Mouse (Mus musculus): ENCODE data around the gene Rbm20. TPM values are rescaled to one million over a fixed set of nuclear protein-coding genes. Genes with fewer than 3 reads are reported as not detected.

The Rbm20 gene
- polyA plus RNA-seq, 1 experiment = not detected

- Histone ChIP-seq H3K27ac (ENCODE audit: insufficient read depth, low read depth, low read length) (no peak overlapping the region), H3K4me1 (ENCODE audit: control insufficient read depth, insufficient read depth, low read length) (no peaks in the 10 kb centered on the region), H3K4me3 (ENCODE audit: insufficient read depth, low read length) (no peak overlapping the region)
- TF ChIP-seq POLR2A (IDR thresholded peaks at IDR 0.05; ENCODE audit: borderline replicate concordance, low read depth, low read length) = no peak
Observed at GRCm38 (mm10) chr19:53793994-53794890, 117.1 kb downstream of the Rbm20 start.

GRCm38 (mm10) chr19:53794996-53795395, 117.9 kb downstream of the Rbm20 start:
- Histone ChIP-seq H3K27ac (ENCODE audit: insufficient read depth, low read depth, low read length) (no peak overlapping the region), H3K4me3 (ENCODE audit: insufficient read depth, low read length) (no peak overlapping the region), H3K4me1 (ENCODE audit: control insufficient read depth, insufficient read depth, low read length) (peaks cover 4% of the 10 kb centered on the region)
- TF ChIP-seq CTCF (IDR thresholded peaks at IDR 0.05; ENCODE audit: low read depth, low read length) (no peak), POLR2A (IDR thresholded peaks at IDR 0.05; ENCODE audit: borderline replicate concordance, low read depth, low read length) (no peak)

GRCm38 (mm10) chr19:53796020-53796419, 118.9 kb downstream of the Rbm20 start:
- no peak for TF ChIP-seq CTCF (IDR thresholded peaks at IDR 0.05; ENCODE audit: low read depth, low read length)
- TF ChIP-seq POLR2A (IDR thresholded peaks at IDR 0.05; ENCODE audit: borderline replicate concordance, low read depth, low read length) = no peak
- H3K4me3 ChIP-seq (ENCODE audit: insufficient read depth, low read length) = no peak overlapping the region
- no peak overlapping the region for H3K27ac ChIP-seq (ENCODE audit: insufficient read depth, low read depth, low read length)
- peaks cover 14% of the 10 kb centered on the region for H3K4me1 ChIP-seq (ENCODE audit: control insufficient read depth, insufficient read depth, low read length)

- TF ChIP-seq CTCF (IDR thresholded peaks at IDR 0.05; ENCODE audit: low read depth, low read length) (no peak), POLR2A (IDR thresholded peaks at IDR 0.05; ENCODE audit: borderline replicate concordance, low read depth, low read length) (no peak)
- Histone ChIP-seq H3K4me1 (ENCODE audit: control insufficient read depth, insufficient read depth, low read length) (peaks cover 28% of the 10 kb centered on the region), H3K4me3 (ENCODE audit: insufficient read depth, low read length) (no peak overlapping the region), H3K27ac (ENCODE audit: insufficient read depth, low read depth, low read length) (no peak overlapping the region)
Observed at GRCm38 (mm10) chr19:53797770-53798169, 120.7 kb downstream of the Rbm20 start.

- H3K4me1 ChIP-seq (ENCODE audit: control insufficient read depth, insufficient read depth, low read length) = peaks cover 28% of the 10 kb centered on the region
- TF ChIP-seq CTCF (IDR thresholded peaks at IDR 0.05; ENCODE audit: low read depth, low read length) (no peak), POLR2A (IDR thresholded peaks at IDR 0.05; ENCODE audit: borderline replicate concordance, low read depth, low read length) (no peak)
- no peak overlapping the region for H3K27ac ChIP-seq (ENCODE audit: insufficient read depth, low read depth, low read length)
- H3K4me3 ChIP-seq (ENCODE audit: insufficient read depth, low read length) = no peak overlapping the region
Observed at GRCm38 (mm10) chr19:53799885-53800284, 122.8 kb downstream of the Rbm20 start.

GRCm38 (mm10) chr19:53800365-53800999, 123.4 kb downstream of the Rbm20 start:
- Histone ChIP-seq H3K27ac (ENCODE audit: insufficient read depth, low read depth, low read length) (peak overlapping the region; percentile 28), H3K4me3 (ENCODE audit: insufficient read depth, low read length) (no peak overlapping the region)

GRCm38 (mm10) chr19:53801380-53801779, 124.3 kb downstream of the Rbm20 start:
- Histone ChIP-seq H3K27ac (ENCODE audit: insufficient read depth, low read depth, low read length) (no peak overlapping the region), H3K4me1 (ENCODE audit: control insufficient read depth, insufficient read depth, low read length) (peaks cover 28% of the 10 kb centered on the region), H3K4me3 (ENCODE audit: insufficient read depth, low read length) (no peak overlapping the region)
- TF ChIP-seq CTCF (IDR thresholded peaks at IDR 0.05; ENCODE audit: low read depth, low read length) = no peak
- no peak for TF ChIP-seq POLR2A (IDR thresholded peaks at IDR 0.05; ENCODE audit: borderline replicate concordance, low read depth, low read length)

More at GRCm38 (mm10) chr19:53800365-53800999, 123.4 kb downstream of the Rbm20 start:
- TF ChIP-seq CTCF (IDR thresholded peaks at IDR 0.05; ENCODE audit: low read depth, low read length) = no peak
- TF ChIP-seq POLR2A (IDR thresholded peaks at IDR 0.05; ENCODE audit: borderline replicate concordance, low read depth, low read length) = no peak
- peaks cover 28% of the 10 kb centered on the region for H3K4me1 ChIP-seq (ENCODE audit: control insufficient read depth, insufficient read depth, low read length)

GRCm38 (mm10) chr19:53801789-53802683, 124.9 kb downstream of the Rbm20 start:
- Histone ChIP-seq H3K4me3 (ENCODE audit: insufficient read depth, low read length) (no peak overlapping the region), H3K27ac (ENCODE audit: insufficient read depth, low read depth, low read length) (no peak overlapping the region), H3K4me1 (ENCODE audit: control insufficient read depth, insufficient read depth, low read length) (peaks cover 28% of the 10 kb centered on the region)
- TF ChIP-seq CTCF (IDR thresholded peaks at IDR 0.05; ENCODE audit: low read depth, low read length) (no peak), POLR2A (IDR thresholded peaks at IDR 0.05; ENCODE audit: borderline replicate concordance, low read depth, low read length) (no peak)

GRCm38 (mm10) chr19:53803954-53804353, 126.8 kb downstream of the Rbm20 start:
- Histone ChIP-seq H3K27ac (ENCODE audit: insufficient read depth, low read depth, low read length) (no peak overlapping the region), H3K4me1 (ENCODE audit: control insufficient read depth, insufficient read depth, low read length) (peaks cover 39% of the 10 kb centered on the region), H3K4me3 (ENCODE audit: insufficient read depth, low read length) (no peak overlapping the region)
- TF ChIP-seq POLR2A (IDR thresholded peaks at IDR 0.05; ENCODE audit: borderline replicate concordance, low read depth, low read length) = no peak
- no peak for TF ChIP-seq CTCF (IDR thresholded peaks at IDR 0.05; ENCODE audit: low read depth, low read length)

Data from bone marrow macrophage, adult 2 months (primary cell).